Mouse (Mus musculus) hindbrain, postnatal 0 days (tissue): ENCODE data around the gene Actl6b. TPM values are rescaled to one million over a fixed set of nuclear protein-coding genes. Genes with fewer than 3 reads are reported as not detected.

ENCODE experiments used
- ATAC-seq: fragments of 200-750 bp; cut with Nextera tagmentation; 2 replicates; pipeline ENCODE4 v1.8.0; 2017; ENCODE audit warnings: mild to moderate bottlenecking, moderate TSS enrichment, moderate library complexity
- DNase-seq: peaks from one replicate; pipeline ENCODE4 v3.0.0-alpha.2; 2015; ENCODE audit warnings: low spot score
- H3K27ac ChIP-seq: fragments of 300-500 bp; sonication (generic); 2 replicates; pipeline ENCODE4 v1.5.1; 2014; ENCODE audit warnings: mild to moderate bottlenecking
- H3K27me3 ChIP-seq: fragments of 300-500 bp; sonication (generic); 2 replicates; pipeline ENCODE4 v1.6.1; 2014; ENCODE audit warnings: low read length, mixed read lengths; ENCODE audit not compliant: insufficient read depth
- H3K36me3 ChIP-seq: fragments of 300-500 bp; sonication (generic); 2 replicates; pipeline ENCODE4 v1.6.1; 2014; ENCODE audit warnings: low read length, mixed read lengths; ENCODE audit not compliant: insufficient read depth
- H3K4me1 ChIP-seq: fragments of 300-500 bp; sonication (generic); 2 replicates; pipeline ENCODE4 v1.6.1; 2014; ENCODE audit warnings: antibody characterized with exemption, low read length, mixed read lengths; ENCODE audit not compliant: insufficient read depth
- H3K4me2 ChIP-seq: fragments of 300-500 bp; sonication (generic); 2 replicates; pipeline ENCODE4 v1.6.1; 2014; ENCODE audit warnings: low read depth, mild to moderate bottlenecking, low read length, moderate library complexity, mixed read lengths
- H3K4me3 ChIP-seq: fragments of 300-500 bp; sonication (generic); 2 replicates; pipeline ENCODE4 v1.5.1; 2014; ENCODE audit warnings: low read length
- H3K9ac ChIP-seq: fragments of 300-500 bp; sonication (generic); replicated peaks from 2 replicates; pipeline ENCODE4 v1.6.1; 2014; ENCODE audit warnings: mild to moderate bottlenecking, low read length, moderate library complexity, mixed read lengths
- H3K9me3 ChIP-seq: fragments of 300-500 bp; sonication (generic); 2 replicates; pipeline ENCODE4 v1.6.1; 2016; ENCODE audit warnings: low read length, mixed read lengths
- CTCF ChIP-seq: IDR thresholded peaks from 2 replicates; pipeline ENCODE4 v1.5.1; 2016; ENCODE audit warnings: antibody characterized with exemption, control low read depth, low read depth
- WGBS: fragments of 180-500 bp; shearing (Covaris S2); extraction: QIAGEN DNeasy Blood & Tissue Kit; methylation state at CpG from one replicate; pipeline ENCODE4 v1.1.7; 2014; 5-methylcytosine and 5-hydroxymethylcytosine counted together
- polyA plus RNA-seq: library from polyadenylated mRNA; unstranded; fragments of >200 nt; fragmentation: Nextera tagmentation; extraction: Ambion mirVana; gene quantifications from 2 replicates; pipeline ENCODE4 v1.2.1, GENCODE M21; 2015
- total RNA-seq: library from RNA; depleted of rRNA; stranded (reverse); fragments of >200 nt; gene quantifications from 2 replicates; pipeline ENCODE4 v1.2.3, GENCODE M21; 2014; rRNA removed

Actl6b gene
- 192 and 253 TPM in 2 replicates for total RNA-seq
- 204 and 207 TPM in 2 replicates for polyA plus RNA-seq

DNA sequence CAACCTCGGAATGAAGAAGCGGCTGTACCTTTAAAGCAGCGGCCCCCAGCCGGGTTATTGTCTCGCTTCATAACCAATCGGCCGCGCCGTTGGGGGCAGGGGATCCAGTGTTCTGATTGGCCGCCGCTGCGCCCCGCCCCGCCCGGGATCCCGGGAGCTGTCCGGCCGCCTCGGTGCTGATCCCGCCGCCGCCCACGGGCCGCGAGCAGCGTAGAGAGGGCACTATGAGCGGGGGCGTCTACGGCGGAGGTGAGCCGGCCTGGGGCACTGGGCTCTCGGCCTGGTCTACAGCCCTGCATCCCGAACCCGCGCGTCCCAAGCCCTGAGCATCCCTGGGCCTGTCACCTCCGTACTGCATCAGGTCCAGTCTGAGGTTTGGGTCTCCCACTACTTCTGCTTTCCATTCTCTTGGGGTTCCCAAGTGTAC is at the start of gene Actl6b:
TSS of gene Actl6b (plus strand) at position 107 of the 427 bp plus-strand sequence.
- H3K27me3 ChIP-seq, result no peaks in the 10 kb centered on the region
- TF ChIP-seq CTCF, result no peak
- H3K4me1 ChIP-seq, result no peaks in the 10 kb centered on the region
- no peaks in the 10 kb centered on the region for H3K9me3 ChIP-seq
- H3K36me3 ChIP-seq, result no peaks in the 10 kb centered on the region
- ATAC-seq, result peak; percentile 96
- H3K4me3 ChIP-seq, result peak within 1 kb of the TSS; percentile 60
- peak within 1 kb of the TSS; percentile 75 for H3K27ac ChIP-seq
- H3K4me2 ChIP-seq, result peak within 1 kb of the TSS; percentile 56
- under 1% methylated on average over 37 of the region's 37 CpGs for WGBS
- peak; percentile 96 for DNase-seq
- H3K9ac ChIP-seq, result peak within 1 kb of the TSS; percentile 61

DNA sequence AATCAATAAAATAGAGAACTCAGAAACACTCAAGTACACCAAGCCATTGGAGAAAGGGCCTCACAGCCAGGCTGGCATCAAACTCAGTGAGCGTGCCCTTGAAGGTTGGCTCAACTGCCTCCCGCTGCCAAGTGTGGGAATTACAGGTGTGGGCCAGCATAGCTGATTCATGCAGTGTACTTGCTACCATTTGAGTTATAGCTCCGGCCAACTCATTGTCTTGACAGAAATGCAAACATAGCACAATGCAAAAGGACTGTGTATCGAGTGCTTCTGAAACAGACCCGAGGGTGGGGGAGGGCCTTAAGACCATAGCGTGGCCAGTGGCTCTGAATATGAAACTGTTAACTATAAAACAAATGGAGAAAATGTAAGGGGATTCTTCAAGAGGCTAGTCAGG is 49.3 kb upstream of the Actl6b start:
- 84% methylated on average over 6 of the region's 6 CpGs for WGBS

DNA sequence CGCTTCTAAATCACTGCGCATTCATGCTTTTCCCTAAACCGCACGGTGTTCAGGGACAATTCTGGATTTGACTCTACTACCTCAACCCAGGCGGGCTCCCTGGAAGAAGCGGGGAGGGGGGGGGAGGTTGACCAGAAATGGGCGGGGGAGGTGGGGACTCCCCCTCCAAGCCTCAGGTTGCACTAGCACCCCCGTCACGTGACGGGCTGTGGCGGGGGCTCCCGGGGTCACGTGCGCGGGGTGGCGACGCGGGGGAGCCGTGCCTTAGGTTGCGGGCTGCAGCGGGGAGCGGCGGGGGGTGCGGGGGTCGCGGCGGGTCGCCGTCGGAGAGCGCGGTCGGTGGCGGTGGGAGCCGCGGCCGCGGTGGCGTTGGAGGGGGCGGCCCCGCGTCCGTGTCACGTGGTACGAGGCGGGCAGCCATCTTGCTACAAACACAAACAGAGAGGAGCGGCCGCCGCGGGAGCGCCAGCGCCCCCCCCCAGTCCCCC is 43.3 kb upstream of the Actl6b start:
- H3K9ac ChIP-seq, result peak overlapping the region; percentile 100
- peaks cover 16% of the 10 kb centered on the region; the same call in 1 of the 2 replicates for H3K4me1 ChIP-seq
- no peaks in the 10 kb centered on the region for H3K27me3 ChIP-seq
- no peaks in the 10 kb centered on the region for H3K9me3 ChIP-seq
- peak overlapping the region; percentile 95 for H3K27ac ChIP-seq
- peak overlapping the region; percentile 99 for H3K4me3 ChIP-seq
- DNase-seq (peak; percentile 85), ATAC-seq (peak; percentile 80)
- TF ChIP-seq CTCF, result no peak
- under 1% methylated on average over 21 of the region's 52 CpGs for WGBS
- no peaks in the 10 kb centered on the region for H3K36me3 ChIP-seq
- H3K4me2 ChIP-seq, result peak overlapping the region; percentile 86

More for the DNA sequence above, 49.3 kb upstream of the Actl6b start:
- peak; percentile 37; the same call in 1 of the 2 replicates for TF ChIP-seq CTCF
- no peak overlapping the region for H3K4me3 ChIP-seq
- H3K4me1 ChIP-seq, result peaks cover 14% of the 10 kb centered on the region
- H3K4me2 ChIP-seq, result no peak overlapping the region
- ATAC-seq (no peak), DNase-seq (no peak)
- no peak overlapping the region for H3K27ac ChIP-seq
- no peaks in the 10 kb centered on the region for H3K9me3 ChIP-seq
- no peak overlapping the region for H3K9ac ChIP-seq
- H3K27me3 ChIP-seq, result no peaks in the 10 kb centered on the region
- H3K36me3 ChIP-seq, result no peaks in the 10 kb centered on the region; the same call in 1 of the 2 replicates

DNA sequence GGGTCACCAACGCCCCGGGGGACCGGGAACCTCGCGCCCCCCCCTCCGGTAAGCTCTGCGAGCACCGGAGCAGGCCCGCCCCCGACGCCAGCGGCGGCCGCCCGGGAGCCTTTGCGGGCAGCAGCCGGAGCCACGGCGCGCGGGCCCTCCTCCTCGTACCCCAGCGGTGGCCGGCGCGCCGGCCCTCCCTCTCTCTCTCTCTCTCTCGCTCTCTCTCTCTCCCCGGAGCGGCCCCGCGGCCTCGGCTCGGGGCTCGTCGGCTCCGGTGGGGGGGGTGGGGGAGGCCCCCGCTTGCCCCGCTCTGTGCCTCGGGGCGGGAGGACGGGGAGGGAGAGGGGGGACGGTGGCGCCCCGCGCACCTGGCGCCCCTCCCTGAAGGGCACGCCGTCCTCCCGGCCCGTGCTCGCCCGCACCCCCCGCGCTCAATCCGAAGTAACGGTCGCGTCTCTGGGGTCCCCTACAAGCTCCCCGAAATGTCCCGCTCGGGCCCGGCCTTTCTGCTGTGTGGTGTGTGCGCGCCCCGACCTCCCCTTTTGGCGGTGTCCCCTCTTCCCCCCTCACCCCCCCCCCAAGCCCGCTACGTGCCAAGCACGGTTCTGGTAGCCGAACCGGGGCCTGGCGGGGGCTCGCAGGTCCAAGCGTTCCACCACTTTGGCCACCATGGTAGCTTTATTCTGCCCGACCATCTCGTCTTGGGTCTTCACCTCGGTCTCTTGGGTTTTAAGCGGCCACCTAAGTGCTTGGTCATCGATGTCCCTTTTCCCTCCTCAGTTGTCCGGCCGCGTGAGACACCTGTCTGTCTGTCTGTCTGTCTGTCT is 42.5 kb upstream of the Actl6b start:
- Histone ChIP-seq H3K4me2 (peak overlapping the region; percentile 86), H3K9ac (peak overlapping the region; percentile 100), H3K9me3 (no peaks in the 10 kb centered on the region), H3K4me1 (peaks cover 16% of the 10 kb centered on the region; the same call in 1 of the 2 replicates), H3K36me3 (no peaks in the 10 kb centered on the region), H3K27me3 (no peaks in the 10 kb centered on the region), H3K27ac (peak overlapping the region; percentile 95), H3K4me3 (peak overlapping the region; percentile 99)
- DNase-seq (peak; percentile 40), ATAC-seq (peak; percentile 36)
- WGBS, result 1% methylated on average over 41 of the region's 83 CpGs
- no peak for TF ChIP-seq CTCF

DNA sequence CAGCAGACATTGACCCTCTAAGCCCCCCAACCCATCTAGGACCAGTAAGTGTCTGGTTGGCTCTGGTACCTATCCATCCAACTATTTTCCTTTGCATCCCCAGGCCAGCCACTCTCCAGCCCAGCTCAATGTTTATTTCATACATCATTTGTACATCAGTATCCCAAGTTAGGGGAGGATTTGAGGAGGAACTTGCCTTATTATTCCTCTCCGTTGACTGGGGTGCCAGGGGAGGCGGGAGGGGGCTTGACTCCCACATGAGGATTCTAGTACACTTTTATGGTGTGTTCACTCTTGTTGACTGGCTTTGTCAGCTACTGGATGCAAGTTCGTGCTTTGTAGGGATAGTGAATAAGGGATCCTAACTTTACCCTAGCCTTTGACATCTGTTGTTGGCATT is 41.6 kb upstream of the Actl6b start:
- Histone ChIP-seq H3K36me3 (no peaks in the 10 kb centered on the region), H3K4me2 (peak overlapping the region; percentile 86), H3K4me1 (peaks cover 16% of the 10 kb centered on the region; the same call in 1 of the 2 replicates), H3K27ac (peak overlapping the region; percentile 95; the same call in 1 of the 2 replicates), H3K27me3 (no peaks in the 10 kb centered on the region), H3K9me3 (no peaks in the 10 kb centered on the region), H3K9ac (peak overlapping the region; percentile 100), H3K4me3 (peak overlapping the region; percentile 99)
- DNase-seq, result no peak
- no peak for TF ChIP-seq CTCF
- 41% methylated on average over 3 of the region's 3 CpGs for WGBS
- no peak for ATAC-seq

DNA sequence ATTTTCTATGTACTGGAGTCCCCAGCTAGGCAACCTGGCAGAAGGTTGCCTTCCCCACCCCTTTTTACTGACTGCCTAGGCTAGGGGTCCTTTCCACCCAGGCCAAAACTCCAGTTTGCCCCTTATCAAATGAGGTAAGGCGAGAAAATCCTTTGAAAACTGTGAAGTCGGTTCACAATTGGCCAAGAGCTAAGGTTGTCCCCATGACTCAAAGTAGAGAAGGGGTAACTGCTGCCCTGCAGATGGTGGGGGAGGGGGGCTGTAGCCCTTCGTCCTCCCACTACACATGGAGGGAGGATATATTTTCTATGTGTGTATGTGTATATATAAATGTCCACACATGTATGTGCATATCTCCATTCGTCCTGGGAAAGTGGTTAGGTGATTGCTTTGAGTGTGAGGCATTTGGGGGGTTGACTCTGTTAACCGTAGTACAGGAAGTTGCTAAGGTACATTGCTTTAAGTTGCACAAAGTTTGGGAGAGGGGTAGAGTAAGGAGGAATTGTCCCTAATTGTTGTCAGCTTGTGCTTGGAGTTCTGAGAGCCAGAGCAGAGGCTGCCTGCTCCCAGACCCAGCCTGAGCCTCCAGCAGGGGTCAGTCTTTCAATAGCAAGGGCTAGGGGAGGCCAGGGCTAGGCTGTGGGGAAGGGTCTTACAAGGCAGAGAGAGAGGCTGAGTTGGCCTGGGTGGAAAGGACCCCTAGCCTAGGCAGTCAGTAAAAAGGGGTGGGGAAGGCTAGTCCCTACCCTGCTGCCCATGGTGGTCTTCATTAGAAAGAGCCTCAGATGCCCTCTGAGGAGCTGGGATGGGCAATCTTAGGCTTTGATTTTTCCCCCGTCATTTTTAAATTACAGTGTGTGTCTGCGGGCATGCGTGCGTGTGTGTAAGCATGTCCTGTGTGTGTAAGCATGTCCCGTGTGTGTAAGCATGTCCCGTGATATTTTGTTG is 40.2 kb upstream of the Actl6b start:
- DNase-seq (peak; percentile 74), ATAC-seq (peak; percentile 46)
- TF ChIP-seq CTCF, result peak; percentile 85
- Histone ChIP-seq H3K4me3 (no peak overlapping the region), H3K27ac (no peak overlapping the region), H3K4me2 (peak overlapping the region; percentile 86; the same call in 1 of the 2 replicates), H3K4me1 (peaks cover 16% of the 10 kb centered on the region; the same call in 1 of the 2 replicates), H3K36me3 (no peaks in the 10 kb centered on the region), H3K27me3 (no peaks in the 10 kb centered on the region), H3K9me3 (no peaks in the 10 kb centered on the region), H3K9ac (0 out of 2 replicates have a peak overlapping the region, but pooled peaks have one; percentile 21)
- 80% methylated on average over 11 of the region's 11 CpGs for WGBS
